Mouse (Mus musculus): ENCODE data around the gene Chrna9.

GRCm38 (mm10) chr5:65919904-65920303 lies 14.8 kb upstream of the Chrna9 start:
- TF ChIP-seq MAX (IDR thresholded peaks at IDR 0.05; ENCODE audit: low read depth) (no peak), POLR2AphosphoS2 (IDR thresholded peaks at IDR 0.05; ENCODE audit: insufficient read length, low read depth) (no peak), MYOG (IDR thresholded peaks at IDR 0.05; ENCODE audit: control insufficient read depth in 1 of 3, insufficient read depth in 1 of 3, insufficient read length in 2 of 3, low read depth in 2 of 3) (no peak), REST (IDR thresholded peaks at IDR 0.05; ENCODE audit: insufficient read depth, insufficient read length) (no peak), POLR2A (IDR thresholded peaks at IDR 0.05; ENCODE audit: insufficient read length, low read depth) (no peak), TCF12 (IDR thresholded peaks at IDR 0.05; ENCODE audit: insufficient read depth, poor library complexity, severe bottlenecking) (no peak), TCF3 (IDR thresholded peaks at IDR 0.05; ENCODE audit: insufficient read length, low read depth) (no peak), USF1 (IDR thresholded peaks at IDR 0.05; ENCODE audit: low read depth) (no peak), CEBPB (IDR thresholded peaks at IDR 0.05; ENCODE audit: insufficient read depth, poor library complexity, severe bottlenecking) (no peak)
